In genomic region chr3:90513796-90514590, GRCm38 (mm10) we compare ENCODE assay signal across 8 mouse cellular contexts. TPM values are rescaled to one million over a fixed set of nuclear protein-coding genes. Genes with fewer than 3 reads are reported as not detected.
DNase-seq lines count a peak whose midpoint lies in the region; ATAC-seq lines count a peak whose summit lies in the region.

S100a1 (minus strand) TSS chr3:90514392.
S100a13 (plus strand) TSS chr3:90514435.

- peak; percentile 71 for ATAC-seq in frontal cortex, adult (ENCODE audit: low TSS enrichment)
- no peak for ATAC-seq in hindbrain, embryonic 13.5 days (ENCODE audit: low FRiP score)

- H3K27me3 ChIP-seq in hindbrain, embryonic 13.5 days = peaks cover 48% of the 10 kb centered on the region

- peak within 1 kb of the TSS; percentile 59 for H3K4me2 ChIP-seq in hindbrain, embryonic 13.5 days

- H3K4me3 ChIP-seq in brown adipose tissue, adult 24 weeks (ENCODE audit: insufficient read depth, low read depth, low read length) = peak within 1 kb of the TSS; percentile 77
- peak within 1 kb of the TSS; percentile 34 for H3K4me3 ChIP-seq in hindbrain, embryonic 13.5 days

- H3K9ac ChIP-seq in hindbrain, embryonic 13.5 days = peak within 1 kb of the TSS; percentile 43

- peaks cover 29% of the 10 kb centered on the region for H3K4me1 ChIP-seq in brown adipose tissue, adult 24 weeks (ENCODE audit: control insufficient read depth, insufficient read depth, insufficient read length, low read length)
- peaks cover 20% of the 10 kb centered on the region for H3K4me1 ChIP-seq in hindbrain, embryonic 13.5 days (replicated peaks)

- no peak for DNase-seq in frontal cortex, postnatal 25 days (ENCODE audit: low spot score in 2 of 2)
- peak; percentile 85 for DNase-seq in gastrocnemius, adult 18-20 months (ENCODE audit: low spot score)
- no peak for DNase-seq in layer of hippocampus, postnatal 25 days (ENCODE audit: extremely low spot score in 1 of 2, low spot score in 1 of 2)
- peak; percentile 88 for DNase-seq in lung, postnatal 25 days (ENCODE audit: low spot score)
- peak; percentile 47 for DNase-seq in right cerebral cortex, postnatal 25 days

- H3K36me3 ChIP-seq in hindbrain, embryonic 13.5 days = no peaks in the 10 kb centered on the region

- WGBS in hindbrain, embryonic 13.5 days = 4% methylated on average over 25 of the region's 25 CpGs

- no peaks in the 10 kb centered on the region for H3K9me3 ChIP-seq in hindbrain, embryonic 13.5 days

- H3K27ac ChIP-seq in brown adipose tissue, adult 24 weeks (replicated peaks; ENCODE audit: low read depth, low read length) = peak within 1 kb of the TSS; percentile 95
- no peak within 1 kb of the TSS for H3K27ac ChIP-seq in hindbrain, embryonic 13.5 days

RNA-seq across cellular contexts. Expression of gene S100a1, which starts in this region (rescaled TPM):
- polyA plus RNA-seq in brown adipose tissue, adult 24 weeks (2012; ENCODE audit: insufficient read depth, insufficient read length, missing spikeins) = 1,535 and 1,745 TPM in 2 replicates
- 100 to 1,000 TPM; 205 to 220 TPM for total RNA-seq in gastrocnemius, adult 18-20 months (2021)
- polyA plus RNA-seq in hindbrain, embryonic 13.5 days (2015; fragmentation: Nextera tagmentation; extraction: Ambion mirVana) = 8.4 and 9.5 TPM in 2 replicates
- 100 to 1,000 TPM in 1 of 2 experiments, 10 to 100 TPM in 1; 92.6 to 106 TPM for total RNA-seq in layer of hippocampus, postnatal 25 days (2021)

RNA-seq across cellular contexts. Expression of gene S100a13, which starts in this region (rescaled TPM):
- polyA plus RNA-seq in brown adipose tissue, adult 24 weeks (2012; ENCODE audit: insufficient read depth, insufficient read length, missing spikeins) = 385 and 454 TPM in 2 replicates
- total RNA-seq in gastrocnemius, adult 18-20 months (2021) = 10 to 100 TPM; 10.4 to 14.4 TPM
- polyA plus RNA-seq in hindbrain, embryonic 13.5 days (2015; fragmentation: Nextera tagmentation; extraction: Ambion mirVana) = 10.6 and 12.2 TPM in 2 replicates
- 10 to 100 TPM; 22.6 to 27.6 TPM for total RNA-seq in layer of hippocampus, postnatal 25 days (2021)

Comparison
In these comparisons a context has a peak if more than half of its experiments do, and no peak if none do; other contexts are left out.
1. RNA of gene S100a1 (polyA plus RNA-seq): 1,535 to 1,745 TPM in brown adipose tissue, adult 24 weeks; 8.4 to 9.5 TPM in hindbrain, embryonic 13.5 days; every median in the first group is over 100 times any median in the second.
2. RNA of gene S100a13 (polyA plus RNA-seq): 385 to 454 TPM in brown adipose tissue, adult 24 weeks; 10.6 to 12.2 TPM in hindbrain, embryonic 13.5 days; every median in the first group is over 10 times any median in the second.
3. DNase-seq: peak in gastrocnemius, adult 18-20 months (single experiment), lung, postnatal 25 days (single experiment) and right cerebral cortex, postnatal 25 days (single experiment); none in frontal cortex, postnatal 25 days (0 of 2) and layer of hippocampus, postnatal 25 days (0 of 2).